Mouse (Mus musculus) spleen, embryonic (tissue): ENCODE results near the gene Lax1.

Experiments
- CTCF ChIA-PET: fragments of 350-600 bp; sonication (Branson Sonifier 250); formaldehyde crosslinking; loops from one replicate; lab custom pipeline; 2022; lab: Charles Lee

Lax1 gene

GRCm38 (mm10) chr1:133689897-133690296 lies at the start of gene Lax1:
Lax1 (minus strand) TSS chr1:133690108.
- CTCF ChIA-PET, result no interaction called here

GRCm38 (mm10) chr1:133736664-133737063 lies 46.8 kb upstream of the Lax1 start:
- CTCF ChIA-PET, result interaction anchor here (0.6 to 0.9 kb wide), 2 partner anchors 160 to 185 kb away, joined by 3 read pairs; partner anchors contain the start of gene Prelp

- CTCF ChIA-PET, result interaction anchor here (0.6 to 0.9 kb wide), 2 partner anchors 161 to 185 kb away, joined by 3 read pairs; partner anchors contain the start of gene Prelp
Observed at GRCm38 (mm10) chr1:133735995-133736652, 46.2 kb upstream of the Lax1 start.

GRCm38 (mm10) chr1:133732814-133733213 lies 42.9 kb upstream of the Lax1 start:
- CTCF ChIA-PET, result no interaction called here

- CTCF ChIA-PET, result no interaction called here
Observed at GRCm38 (mm10) chr1:133728339-133728738, 38.4 kb upstream of the Lax1 start.

- CTCF ChIA-PET, result no interaction called here
Observed at GRCm38 (mm10) chr1:133720342-133720741, 30.4 kb upstream of the Lax1 start.

- CTCF ChIA-PET, result interaction anchor here (0.5 to 0.7 kb wide), 2 partner anchors 64 to 414 kb away, joined by 3 to 5 read pairs; no protein-coding TSS in a partner anchor
Observed at GRCm38 (mm10) chr1:133718786-133719185, 28.9 kb upstream of the Lax1 start.

GRCm38 (mm10) chr1:133718296-133718695 lies 28.4 kb upstream of the Lax1 start:
- CTCF ChIA-PET, result no interaction called here

GRCm38 (mm10) chr1:133716464-133716863 lies 26.6 kb upstream of the Lax1 start:
- CTCF ChIA-PET, result interaction anchor here (0.5 to 0.7 kb wide), 4 partner anchors 30 to 357 kb away, joined by 3 to 6 read pairs (median 4); no protein-coding TSS in a partner anchor

GRCm38 (mm10) chr1:133715191-133715590 lies 25.3 kb upstream of the Lax1 start:
- CTCF ChIA-PET, result no interaction called here

- CTCF ChIA-PET, result no interaction called here
Observed at GRCm38 (mm10) chr1:133713009-133713370, 23.1 kb upstream of the Lax1 start.

GRCm38 (mm10) chr1:133712288-133713008 lies 22.5 kb upstream of the Lax1 start:
- CTCF ChIA-PET, result interaction anchor here (0.6 kb wide), 1 partner anchor 101 kb away, joined by 11 read pairs; no protein-coding TSS in a partner anchor

GRCm38 (mm10) chr1:133711376-133711775 lies 21.5 kb upstream of the Lax1 start:
- CTCF ChIA-PET, result interaction anchor here (1.0 kb wide), 1 partner anchor 10 kb away, joined by 3 read pairs; no protein-coding TSS in a partner anchor

- CTCF ChIA-PET, result interaction anchor here (1.0 kb wide), 1 partner anchor 9 kb away, joined by 3 read pairs; no protein-coding TSS in a partner anchor
Observed at GRCm38 (mm10) chr1:133710895-133711294, 21.0 kb upstream of the Lax1 start.

GRCm38 (mm10) chr1:133709292-133709691 lies 19.4 kb upstream of the Lax1 start:
- CTCF ChIA-PET, result no interaction called here

- CTCF ChIA-PET, result interaction anchor here (0.6 to 1.1 kb wide), 2 partner anchors 10 to 542 kb away, joined by 3 read pairs; no protein-coding TSS in a partner anchor
Observed at GRCm38 (mm10) chr1:133701824-133702223, 11.9 kb upstream of the Lax1 start.

- CTCF ChIA-PET, result interaction anchor here (0.6 kb wide), 1 partner anchor 424 kb away, joined by 3 read pairs; no protein-coding TSS in a partner anchor
Observed at GRCm38 (mm10) chr1:133697935-133698620, 8.2 kb upstream of the Lax1 start.

- CTCF ChIA-PET, result interaction anchor here (0.6 to 0.7 kb wide), 2 partner anchors 102 to 376 kb away, joined by 6 to 8 read pairs; no protein-coding TSS in a partner anchor
Observed at GRCm38 (mm10) chr1:133695901-133696300, 6.0 kb upstream of the Lax1 start.

GRCm38 (mm10) chr1:133694876-133695275 lies 5.0 kb upstream of the Lax1 start:
- CTCF ChIA-PET, result no interaction called here

- CTCF ChIA-PET, result no interaction called here
Observed at GRCm38 (mm10) chr1:133694301-133694700, 4.4 kb upstream of the Lax1 start.

- CTCF ChIA-PET, result no interaction called here
Observed at GRCm38 (mm10) chr1:133693536-133694114, 3.7 kb upstream of the Lax1 start.
